Mouse (Mus musculus) midbrain, postnatal 0 days (tissue): ENCODE measurements around the gene Ipcef1. TPM values are rescaled to one million over a fixed set of nuclear protein-coding genes. Genes with fewer than 3 reads are reported as not detected.

Source experiments
- ATAC-seq: fragments of 200-750 bp; cut with Nextera tagmentation; 2 replicates; pipeline ENCODE4 v1.8.0; 2017; ENCODE audit warnings: moderate number of reproducible peaks, mild to moderate bottlenecking, moderate TSS enrichment, moderate library complexity; ENCODE audit not compliant: low FRiP score
- DNase-seq: peaks from one replicate; pipeline ENCODE4 v3.0.0-alpha.2; 2015; ENCODE audit warnings: low spot score
- H3K27ac ChIP-seq: fragments of 300-500 bp; sonication (generic); 2 replicates; pipeline ENCODE4 v1.5.1; 2014; ENCODE audit warnings: low read depth, mild to moderate bottlenecking, low read length, mixed read lengths
- H3K27me3 ChIP-seq: fragments of 300-500 bp; sonication (generic); 2 replicates; pipeline ENCODE4 v1.6.1; 2014; ENCODE audit warnings: low read length, control low read depth, mixed read lengths; ENCODE audit not compliant: insufficient read depth
- H3K36me3 ChIP-seq: fragments of 300-500 bp; sonication (generic); 2 replicates; pipeline ENCODE4 v1.6.1; 2014; ENCODE audit warnings: low read length, control low read depth, mixed read lengths; ENCODE audit not compliant: insufficient read depth
- H3K4me1 ChIP-seq: fragments of 300-500 bp; sonication (generic); 2 replicates; pipeline ENCODE4 v1.6.1; 2014; ENCODE audit warnings: mild to moderate bottlenecking, control low read depth, antibody characterized with exemption, low read length, mixed read lengths; ENCODE audit not compliant: insufficient read depth
- H3K4me2 ChIP-seq: fragments of 300-500 bp; sonication (generic); 2 replicates; pipeline ENCODE4 v1.6.1; 2014; ENCODE audit warnings: low read depth, mild to moderate bottlenecking, low read length, mixed read lengths; ENCODE audit not compliant: poor library complexity, severe bottlenecking
- H3K4me3 ChIP-seq: fragments of 300-500 bp; sonication (generic); 2 replicates; pipeline ENCODE4 v1.5.1; 2014; ENCODE audit warnings: low read depth, mild to moderate bottlenecking, low read length, moderate library complexity
- H3K9ac ChIP-seq: fragments of 300-500 bp; sonication (generic); replicated peaks from 2 replicates; pipeline ENCODE4 v1.6.1; 2014; ENCODE audit warnings: mild to moderate bottlenecking, low read length, moderate library complexity, mixed read lengths; ENCODE audit not compliant: poor library complexity, severe bottlenecking
- H3K9me3 ChIP-seq: fragments of 300-500 bp; sonication (generic); 2 replicates; pipeline ENCODE4 v1.6.1; 2016; ENCODE audit warnings: low read length, control low read depth
- CTCF ChIP-seq: IDR thresholded peaks from 2 replicates; pipeline ENCODE4 v1.5.1; 2016; ENCODE audit warnings: antibody characterized with exemption, mild to moderate bottlenecking
- WGBS: fragments of 180-500 bp; shearing (Covaris S2); extraction: QIAGEN DNeasy Blood & Tissue Kit; methylation state at CpG from one replicate; pipeline ENCODE4 v1.1.7; 2014; 5-methylcytosine and 5-hydroxymethylcytosine counted together
- polyA plus RNA-seq: library from polyadenylated mRNA; unstranded; fragments of >200 nt; fragmentation: Nextera tagmentation; extraction: Ambion mirVana; gene quantifications from 2 replicates; pipeline ENCODE4 v1.2.1, GENCODE M21; 2015
- total RNA-seq: library from RNA; depleted of rRNA; stranded (reverse); fragments of >200 nt; gene quantifications from 2 replicates; pipeline ENCODE4 v1.2.3, GENCODE M21; 2014; rRNA removed

The Ipcef1 gene
- total and polyA plus RNA-seq, 2 experiments from 2014 or later: 1.8 to 6.1 TPM

- H3K9me3 ChIP-seq: no peaks in the 10 kb centered on the region
- no peak for ATAC-seq
- no peaks in the 10 kb centered on the region for H3K4me1 ChIP-seq
- no peaks in the 10 kb centered on the region for H3K27me3 ChIP-seq
- DNase-seq: peak; percentile 56
- no peak overlapping the region for H3K9ac ChIP-seq
- no peaks in the 10 kb centered on the region for H3K36me3 ChIP-seq
- 56% methylated on average over 1 of the region's 1 CpGs for WGBS
- no peak overlapping the region for H3K27ac ChIP-seq
- H3K4me2 ChIP-seq: no peak overlapping the region
- H3K4me3 ChIP-seq: no peak overlapping the region
- no peak for TF ChIP-seq CTCF
Measured at GRCm38 (mm10) chr10:6846283-6846682, 206.0 kb downstream of the Ipcef1 start.

GRCm38 (mm10) chr10:6842225-6842624, 210.1 kb downstream of the Ipcef1 start:
- ATAC-seq (no peak), DNase-seq (no peak)
- no peaks in the 10 kb centered on the region for H3K9me3 ChIP-seq
- H3K27ac ChIP-seq: no peak overlapping the region
- no peaks in the 10 kb centered on the region for H3K27me3 ChIP-seq
- no peak overlapping the region for H3K4me2 ChIP-seq
- H3K36me3 ChIP-seq: no peaks in the 10 kb centered on the region
- TF ChIP-seq CTCF: no peak
- H3K4me1 ChIP-seq: no peaks in the 10 kb centered on the region
- no peak overlapping the region for H3K9ac ChIP-seq
- H3K4me3 ChIP-seq: no peak overlapping the region
- WGBS: 78% methylated on average over 1 of the region's 1 CpGs

Other genes with a start within 250 kb of the Ipcef1 start
- 2.8 and 4.1 TPM in 2 replicates for gene Cnksr3, start 159.8 kb upstream of the Ipcef1 start, total RNA-seq
- gene Cnksr3, start 159.8 kb upstream of the Ipcef1 start, polyA plus RNA-seq: 1.3 and 1.8 TPM in 2 replicates